Comparison of ENCODE assay signal across 9 mouse cellular contexts in genomic region chr5:135404623-135405022, GRCm38 (mm10). TPM values are rescaled to one million over a fixed set of nuclear protein-coding genes. Genes with fewer than 3 reads are reported as not detected.
DNase-seq lines count a peak whose midpoint lies in the region; ATAC-seq and TF ChIP-seq lines count a peak whose summit lies in the region.
"Had no signal": no experiment of that assay in that cellular context is flagged by ENCODE, and none has a peak within 500 bp of the region (broad histone marks: within the 10 kb centered on the region; RNA-seq: fewer than 3 reads in every experiment).

No protein-coding gene starts in this region.

- 42% methylated on average over 20 of the region's 20 CpGs for WGBS in hindbrain, embryonic 11.5 days

- peak overlapping the region; percentile 48 for H3K4me3 ChIP-seq in E14TG2a.4 (replicated peaks; ENCODE audit: low read length)
- H3K4me3 ChIP-seq in hindbrain, embryonic 11.5 days (ENCODE audit: low read depth, low read length): no peak overlapping the region

- intact Hi-C loops in left cerebral cortex, postnatal 25 days (cut with DNase I): no loop called here
- intact Hi-C loops in gastrocnemius, postnatal 14 days (cut with DNase I; ENCODE audit: low total_unique reads): no loop called here

- peaks cover 3% of the 10 kb centered on the region; the same call in 1 of the 2 replicates for H3K9me3 ChIP-seq in E14TG2a.4 (ENCODE audit: low read length)
- no peaks in the 10 kb centered on the region for H3K9me3 ChIP-seq in hindbrain, embryonic 11.5 days (ENCODE audit: control insufficient read depth, low read length)

- no peak overlapping the region for H3K4me2 ChIP-seq in hindbrain, embryonic 11.5 days (replicated peaks; ENCODE audit: low read depth, low read length)

- H3K27ac ChIP-seq in hindbrain, embryonic 11.5 days (ENCODE audit: low read depth, low read length): no peak overlapping the region
- H3K27ac ChIP-seq: liver, embryonic 14.5 days had no signal

- ATAC-seq in hindbrain, embryonic 11.5 days (ENCODE audit: low FRiP score): no peak

- H3K4me1 ChIP-seq in E14TG2a.4 (replicated peaks; ENCODE audit: low read depth, low read length): peaks cover 4% of the 10 kb centered on the region; the same call in 1 of the 2 replicates
- H3K4me1 ChIP-seq in hindbrain, embryonic 11.5 days (replicated peaks; ENCODE audit: control insufficient read depth, insufficient read depth, low read length): no peaks in the 10 kb centered on the region

- no peak for TF ChIP-seq CTCF in E14TG2a.4 (conservative IDR thresholded peaks at IDR 0.05; ENCODE audit: low read length)

- H3K27me3 ChIP-seq in E14TG2a.4 (ENCODE audit: insufficient read depth, low read length): peaks cover 52% of the 10 kb centered on the region
- H3K27me3 ChIP-seq in hindbrain, embryonic 11.5 days (ENCODE audit: control insufficient read depth, insufficient read depth, low read length): no peaks in the 10 kb centered on the region

- no peak overlapping the region for H3K9ac ChIP-seq in hindbrain, embryonic 11.5 days (ENCODE audit: low read depth, low read length)
- H3K9ac ChIP-seq: liver, embryonic 14.5 days had no signal

- peaks cover 5% of the 10 kb centered on the region for H3K36me3 ChIP-seq in E14TG2a.4 (ENCODE audit: insufficient read depth, low read length)
- H3K36me3 ChIP-seq in hindbrain, embryonic 11.5 days (ENCODE audit: control insufficient read depth, insufficient read depth, low read length): no peaks in the 10 kb centered on the region

- DNase-seq in brain, adult 2 months (ENCODE audit: low read depth, low spot score): peak; percentile 89
- peak; percentile 56 for DNase-seq in hindbrain, embryonic 11.5 days (ENCODE audit: low spot score)
- DNase-seq in left cerebral cortex, postnatal 25 days (ENCODE audit: low spot score in 2 of 2): peak; percentile 75 to 88
- DNase-seq in retina, embryonic 14.5 days (ENCODE audit: low spot score): peak; percentile 58
- DNase-seq in gastrocnemius, postnatal 14 days: no peak
- DNase-seq in adrenal gland, adult 18-20 months (ENCODE audit: low spot score in 2 of 2): no peak
- DNase-seq in urinary bladder, postnatal 25 days (ENCODE audit: low spot score): no peak

RNA-seq across cellular contexts. Expression of gene Pom121, which starts 10.3 kb away (rescaled TPM):
- polyA plus RNA-seq in hindbrain, embryonic 11.5 days (2014; fragmentation: Nextera tagmentation; extraction: Ambion mirVana): 14.5 and 19.9 TPM in 2 replicates
- total RNA-seq in left cerebral cortex, postnatal 25 days (2021): 10 to 100 TPM; 51.6 to 51.7 TPM
- total RNA-seq in gastrocnemius, postnatal 14 days (2021): 1 to 10 TPM; 7.8 to 9.3 TPM
- total RNA-seq in adrenal gland, adult 18-20 months (2021): 10 to 100 TPM; 22.2 to 23.3 TPM

RNA-seq across cellular contexts. Expression of gene Nsun5, which starts 34.9 kb away (rescaled TPM):
- polyA plus RNA-seq in hindbrain, embryonic 11.5 days (2014; fragmentation: Nextera tagmentation; extraction: Ambion mirVana): 26.8 and 27.8 TPM in 2 replicates
- 10 to 100 TPM; 15.7 to 18.8 TPM for total RNA-seq in left cerebral cortex, postnatal 25 days (2021)
- total RNA-seq in gastrocnemius, postnatal 14 days (2021): 1 to 10 TPM; 5.2 to 8.1 TPM
- total RNA-seq in adrenal gland, adult 18-20 months (2021): 10 to 100 TPM; 22.0 to 23.7 TPM

RNA-seq across cellular contexts. Expression of gene Trim50, which starts 51.5 kb away (rescaled TPM):
- polyA plus RNA-seq in hindbrain, embryonic 11.5 days (2014; fragmentation: Nextera tagmentation; extraction: Ambion mirVana): 0.15 TPM in 1 of 2 replicates, not detected in the other
- not detected for total RNA-seq in left cerebral cortex, postnatal 25 days (2021)
- not detected for total RNA-seq in gastrocnemius, postnatal 14 days (2021)
- not detected for total RNA-seq in adrenal gland, adult 18-20 months (2021)
- polyA plus RNA-seq: liver, embryonic 14.5 days had no signal

RNA-seq across cellular contexts. Expression of gene Fkbp6, which starts 54.8 kb away (rescaled TPM):
- polyA plus RNA-seq in hindbrain, embryonic 11.5 days (2014; fragmentation: Nextera tagmentation; extraction: Ambion mirVana): 0.26 TPM in 1 of 2 replicates, not detected in the other
- under 1 TPM in 1 of 2 experiments, not detected in 1; 0.50 TPM for total RNA-seq in left cerebral cortex, postnatal 25 days (2021)
- total RNA-seq in gastrocnemius, postnatal 14 days (2021): not detected
- under 1 TPM in 1 of 2 experiments, not detected in 1; 0.33 TPM for total RNA-seq in adrenal gland, adult 18-20 months (2021)

Comparison
In these comparisons a context has a peak if more than half of its experiments do, and no peak if none do; other contexts are left out.
1. DNase-seq: peak in brain, adult 2 months (single experiment), hindbrain, embryonic 11.5 days (single experiment), left cerebral cortex, postnatal 25 days (2 of 2) and retina, embryonic 14.5 days (single experiment); none in gastrocnemius, postnatal 14 days (single experiment), adrenal gland, adult 18-20 months (0 of 2) and urinary bladder, postnatal 25 days (single experiment).